Comparison of ENCODE assay signal across 39 mouse cellular contexts in the genomic region with DNA sequence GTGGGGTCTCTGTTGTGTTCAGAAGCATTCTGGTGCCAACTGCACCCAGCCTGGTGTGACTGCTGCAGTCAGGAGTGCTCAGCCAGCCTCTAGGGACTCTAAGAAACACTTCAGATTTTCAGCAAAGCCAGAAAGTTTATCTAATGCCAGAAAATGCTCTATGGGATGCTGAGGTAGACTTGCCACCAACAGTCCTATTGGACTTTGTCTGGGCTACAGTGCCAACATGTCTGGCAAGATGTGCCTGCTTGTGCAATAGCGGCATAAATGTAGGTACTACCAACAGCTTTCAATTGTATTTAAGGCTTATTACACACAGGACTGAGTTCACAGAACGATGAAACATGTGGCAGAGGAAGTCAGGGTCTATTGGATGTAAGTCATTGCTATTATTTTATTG. TPM values are rescaled to one million over a fixed set of nuclear protein-coding genes. Genes with fewer than 3 reads are reported as not detected.
"Had no signal": no experiment of that assay in that cellular context is flagged by ENCODE, and none has a peak within 500 bp of the region (broad histone marks: within the 10 kb centered on the region; RNA-seq: fewer than 3 reads in every experiment).

No protein-coding gene starts in this region.

- H3K4me1 ChIP-seq: limb, embryonic 10.5 days; limb, embryonic 12.5 days; limb, embryonic 13.5 days; limb, embryonic 15.5 days; liver, embryonic 12.5 days; liver, embryonic 13.5 days; liver, embryonic 15.5 days; lung, embryonic 15.5 days; megakaryocyte, embryonic 14.5 days; midbrain, embryonic 10.5 days; midbrain, embryonic 12.5 days; midbrain, embryonic 13.5 days; midbrain, embryonic 15.5 days; neural tube, embryonic 12.5 days had no signal

- H3K27me3 ChIP-seq: limb, embryonic 12.5 days; limb, embryonic 13.5 days; limb, embryonic 15.5 days; liver, embryonic 12.5 days; liver, embryonic 13.5 days; liver, embryonic 15.5 days; lung, embryonic 15.5 days; megakaryocyte, embryonic 14.5 days; midbrain, embryonic 12.5 days; midbrain, embryonic 13.5 days; midbrain, embryonic 15.5 days; neural tube, embryonic 12.5 days had no signal

- H3K4me2 ChIP-seq: limb, embryonic 12.5 days; limb, embryonic 13.5 days; limb, embryonic 15.5 days; liver, embryonic 11.5 days; liver, embryonic 12.5 days; liver, embryonic 13.5 days; liver, embryonic 15.5 days; lung, embryonic 14.5 days; lung, embryonic 15.5 days; midbrain, embryonic 12.5 days; midbrain, embryonic 13.5 days; midbrain, embryonic 15.5 days; neural tube, embryonic 12.5 days had no signal

- DNase-seq: left cerebral cortex, postnatal 4 days; liver, embryonic 13.5 days; liver, postnatal 0 days; lung, adult 18-20 months; lung, adult 2 months; lung, postnatal 10 days; lung, postnatal 14 days; lung, postnatal 36 days; lung, postnatal 4 days; midbrain, embryonic 14.5 days had no signal

- H3K9ac ChIP-seq: limb, embryonic 12.5 days; limb, embryonic 13.5 days; limb, embryonic 15.5 days; liver, embryonic 12.5 days; liver, embryonic 13.5 days; liver, embryonic 14.5 days; liver, embryonic 15.5 days; liver, postnatal 0 days; lung, embryonic 14.5 days; lung, embryonic 15.5 days; midbrain, embryonic 12.5 days; midbrain, embryonic 13.5 days; midbrain, embryonic 15.5 days; neural tube, embryonic 12.5 days had no signal

- ATAC-seq: liver, embryonic 12.5 days; liver, postnatal 0 days; lung, postnatal 0 days; midbrain, embryonic 13.5 days; midbrain, embryonic 15.5 days had no signal

- H3K27ac ChIP-seq: left cerebral cortex, adult 2 months; limb, embryonic 10.5 days; limb, embryonic 12.5 days; limb, embryonic 13.5 days; limb, embryonic 15.5 days; liver, embryonic 12.5 days; liver, embryonic 13.5 days; liver, embryonic 14.5 days; liver, embryonic 15.5 days; lung, embryonic 15.5 days; macrophage; midbrain, embryonic 10.5 days; midbrain, embryonic 12.5 days; midbrain, embryonic 13.5 days; midbrain, embryonic 15.5 days; neural tube, embryonic 12.5 days had no signal

- H3K36me3 ChIP-seq: limb, embryonic 10.5 days; limb, embryonic 12.5 days; limb, embryonic 13.5 days; limb, embryonic 15.5 days; liver, embryonic 12.5 days; liver, embryonic 13.5 days; liver, embryonic 15.5 days; lung, embryonic 15.5 days; midbrain, embryonic 10.5 days; midbrain, embryonic 12.5 days; midbrain, embryonic 13.5 days; midbrain, embryonic 15.5 days; neural tube, embryonic 12.5 days had no signal

- H3K4me3 ChIP-seq: left cerebral cortex, adult 2 months; limb, embryonic 10.5 days; limb, embryonic 12.5 days; limb, embryonic 13.5 days; limb, embryonic 15.5 days; liver, embryonic 12.5 days; liver, embryonic 13.5 days; liver, embryonic 15.5 days; lung, embryonic 15.5 days; megakaryocyte, embryonic 14.5 days; midbrain, embryonic 10.5 days; midbrain, embryonic 12.5 days; midbrain, embryonic 13.5 days; midbrain, embryonic 15.5 days; myocyte; neural tube, embryonic 12.5 days had no signal

- H3K9me3 ChIP-seq: limb, embryonic 10.5 days; limb, embryonic 13.5 days; limb, embryonic 15.5 days; liver, embryonic 12.5 days; liver, embryonic 13.5 days; liver, embryonic 15.5 days; lung, embryonic 15.5 days; midbrain, embryonic 13.5 days; midbrain, embryonic 15.5 days; neural tube, embryonic 12.5 days had no signal

RNA-seq across cellular contexts. Expression of a gene that starts 57.7 kb away (rescaled TPM):
- total RNA-seq: megakaryocyte progenitor cell, adult 5-6 weeks; megakaryocyte, adult 5-6 weeks; megakaryocyte-erythroid progenitor cell, adult 5-6 weeks; midbrain, postnatal 0 days; monocyte, adult 5-6 weeks had no signal
- polyA plus RNA-seq: limb, embryonic 10.5 days; limb, embryonic 11.5 days; limb, embryonic 12.5 days; limb, embryonic 13.5 days; liver, embryonic 11.5 days; liver, embryonic 12.5 days; liver, embryonic 13.5 days; liver, embryonic 14.5 days; liver, embryonic 15.5 days; liver, embryonic 16.5 days; liver, postnatal 0 days; lung, adult 2 months; lung, embryonic 14.5 days; lung, embryonic 15.5 days; lung, embryonic 16.5 days; lung, postnatal 0 days; macrophage; midbrain, embryonic 10.5 days; midbrain, embryonic 12.5 days; midbrain, embryonic 13.5 days; midbrain, embryonic 14.5 days; midbrain, embryonic 15.5 days; myocyte; neural tube, embryonic 11.5 days; neural tube, embryonic 12.5 days had no signal
